In genomic region chr9:60308182-60308581, GRCm38 (mm10) we compare ENCODE assay signal across 21 mouse cellular contexts.
DNase-seq lines count a peak whose midpoint lies in the region; ATAC-seq and TF ChIP-seq lines count a peak whose summit lies in the region.
"Had no signal": no experiment of that assay in that cellular context is flagged by ENCODE, and none has a peak within 500 bp of the region (broad histone marks: within the 10 kb centered on the region; RNA-seq: fewer than 3 reads in every experiment).

No protein-coding gene starts in this region.

- TF ChIP-seq CTCF in heart, postnatal 0 days (IDR thresholded peaks at IDR 0.05; ENCODE audit: low read depth) = no peak

- DNase-seq in heart, postnatal 0 days (ENCODE audit: low spot score) = peak; percentile 4
- DNase-seq in heart, postnatal 25 days (ENCODE audit: low spot score) = no peak
- peak; percentile 38 for DNase-seq in embryo, embryonic 10.5 days (ENCODE audit: low spot score)
- DNase-seq in adrenal gland, adult (ENCODE audit: inconsistent age in 2 of 2, low spot score in 1 of 2) = no peak
- DNase-seq: adrenal gland, postnatal 36 days; cerebellum, adult 18-20 months; gastrocnemius, postnatal 25 days; kidney, adult 18-20 months; kidney, postnatal 36 days; liver, embryonic 13.5 days; lung, postnatal 4 days; right cerebral cortex, adult 18-20 months had no signal

- no peak overlapping the region for H3ac ChIP-seq in myocyte (ENCODE audit: control insufficient read depth, insufficient read length)

- ATAC-seq in heart, postnatal 0 days (ENCODE audit: insufficient read depth, low read depth) = no peak
- ATAC-seq in intestine, embryonic 15.5 days = no peak
- no peak for ATAC-seq in forebrain, embryonic 12.5 days (ENCODE audit: low FRiP score)

- H3K9me3 ChIP-seq in heart, postnatal 0 days (replicated peaks; ENCODE audit: control insufficient read depth, low read length) = no peaks in the 10 kb centered on the region
- no peaks in the 10 kb centered on the region for H3K9me3 ChIP-seq in intestine, embryonic 15.5 days
- no peaks in the 10 kb centered on the region for H3K9me3 ChIP-seq in forebrain, embryonic 12.5 days
- H3K9me3 ChIP-seq: liver, embryonic 13.5 days; lung, embryonic 15.5 days; midbrain, embryonic 10.5 days; neural tube, embryonic 13.5 days had no signal

- H3K27me3 ChIP-seq in heart, postnatal 0 days (ENCODE audit: control insufficient read depth, insufficient read depth, low read length) = no peaks in the 10 kb centered on the region
- no peaks in the 10 kb centered on the region for H3K27me3 ChIP-seq in intestine, embryonic 15.5 days (replicated peaks)
- H3K27me3 ChIP-seq in myocyte (ENCODE audit: control insufficient read depth, insufficient read depth, insufficient read length) = no peaks in the 10 kb centered on the region
- H3K27me3 ChIP-seq in forebrain, embryonic 12.5 days = peaks cover 3% of the 10 kb centered on the region; the same call in 1 of the 2 replicates
- H3K27me3 ChIP-seq: CH12.LX; liver, embryonic 13.5 days; lung, embryonic 15.5 days; neural tube, embryonic 13.5 days had no signal

- intact Hi-C loops in heart, postnatal 25 days (cut with DNase I) = no loop called here

- no peak overlapping the region for H3K27ac ChIP-seq in heart, postnatal 0 days (ENCODE audit: low read depth)
- H3K27ac ChIP-seq in intestine, embryonic 15.5 days = 0 out of 2 replicates have a peak overlapping the region, but pooled peaks have one; percentile 76
- H3K27ac ChIP-seq in forebrain, embryonic 12.5 days = no peak overlapping the region
- H3K27ac ChIP-seq: hindbrain, embryonic 14.5 days; left cerebral cortex, adult 2 months; liver, embryonic 13.5 days; lung, embryonic 15.5 days; neural tube, embryonic 13.5 days had no signal

- no peak for TF ChIP-seq POLR2A in myocyte (IDR thresholded peaks at IDR 0.05; ENCODE audit: insufficient read length, low read depth)

- no peak for TF ChIP-seq EP300 in heart, postnatal 0 days (IDR thresholded peaks at IDR 0.05; ENCODE audit: low read depth)

- 52% methylated on average over 4 of the region's 4 CpGs for WGBS in heart, postnatal 0 days
- 62% methylated on average over 4 of the region's 4 CpGs for whole genome bisulfite sequencing in intestine, embryonic 15.5 days
- 80% methylated on average over 4 of the region's 4 CpGs for WGBS in forebrain, embryonic 12.5 days

- no peak overlapping the region for H3K4me2 ChIP-seq in heart, postnatal 0 days (ENCODE audit: low read depth, low read length)
- H3K4me2 ChIP-seq in intestine, embryonic 15.5 days (replicated peaks) = no peak overlapping the region
- H3K4me2 ChIP-seq in myocyte (ENCODE audit: low read depth) = peak overlapping the region; percentile 39
- no peak overlapping the region for H3K4me2 ChIP-seq in forebrain, embryonic 12.5 days
- H3K4me2 ChIP-seq: hindbrain, embryonic 14.5 days; liver, embryonic 13.5 days; lung, embryonic 15.5 days; neural tube, embryonic 13.5 days had no signal

- H3K4me1 ChIP-seq in heart, postnatal 0 days (ENCODE audit: control insufficient read depth, insufficient read depth) = peaks cover 3% of the 10 kb centered on the region
- H3K4me1 ChIP-seq in intestine, embryonic 15.5 days (replicated peaks) = peaks cover 49% of the 10 kb centered on the region
- H3K4me1 ChIP-seq in forebrain, embryonic 12.5 days = peaks cover 26% of the 10 kb centered on the region
- H3K4me1 ChIP-seq: liver, embryonic 13.5 days had no signal

- H3K4me3 ChIP-seq in heart, postnatal 0 days (ENCODE audit: low read depth, low read length) = no peak overlapping the region
- H3K4me3 ChIP-seq in intestine, embryonic 15.5 days (replicated peaks) = no peak overlapping the region
- H3K4me3 ChIP-seq in myocyte = no peak overlapping the region
- no peak overlapping the region for H3K4me3 ChIP-seq in forebrain, embryonic 12.5 days (replicated peaks)
- H3K4me3 ChIP-seq: left cerebral cortex, adult 2 months; liver, embryonic 13.5 days; lung, embryonic 15.5 days; midbrain, embryonic 10.5 days; neural tube, embryonic 13.5 days had no signal

- no peaks in the 10 kb centered on the region for H3K79me2 ChIP-seq in myocyte (ENCODE audit: control insufficient read depth, insufficient read depth)

- no peak overlapping the region for H3K9ac ChIP-seq in heart, postnatal 0 days (replicated peaks; ENCODE audit: low read depth, low read length)
- H3K9ac ChIP-seq in intestine, embryonic 15.5 days = no peak overlapping the region
- no peak overlapping the region for H3K9ac ChIP-seq in forebrain, embryonic 12.5 days
- H3K9ac ChIP-seq: hindbrain, embryonic 14.5 days; liver, embryonic 13.5 days; lung, embryonic 15.5 days; neural tube, embryonic 13.5 days had no signal

- H3K36me3 ChIP-seq in heart, postnatal 0 days (replicated peaks; ENCODE audit: control insufficient read depth, insufficient read depth, low read length) = no peaks in the 10 kb centered on the region
- no peaks in the 10 kb centered on the region for H3K36me3 ChIP-seq in intestine, embryonic 15.5 days
- no peaks in the 10 kb centered on the region for H3K36me3 ChIP-seq in myocyte (ENCODE audit: control insufficient read depth, insufficient read depth)
- H3K36me3 ChIP-seq in forebrain, embryonic 12.5 days (replicated peaks) = no peaks in the 10 kb centered on the region
- H3K36me3 ChIP-seq: liver, embryonic 13.5 days; lung, embryonic 15.5 days; midbrain, embryonic 10.5 days; neural tube, embryonic 13.5 days had no signal

TF ChIP-seq in myocyte, 11 proteins besides CTCF, POLR2A, EP300 and RAD21:
- TF ChIP-seq TCF3 (IDR thresholded peaks at IDR 0.05; ENCODE audit: insufficient read length, low read depth) (no peak), MYOG (IDR thresholded peaks at IDR 0.05; ENCODE audit: control insufficient read depth in 1 of 3, insufficient read depth in 1 of 3, insufficient read length in 2 of 3, low read depth in 2 of 3) (peak in 1 of 3 experiments; percentile 10), E2F4 (IDR thresholded peaks at IDR 0.05; ENCODE audit: insufficient read depth) (no peak), MAX (IDR thresholded peaks at IDR 0.05; ENCODE audit: low read depth) (no peak), POLR2AphosphoS2 (IDR thresholded peaks at IDR 0.05; ENCODE audit: insufficient read length, low read depth) (no peak), TCF12 (IDR thresholded peaks at IDR 0.05; ENCODE audit: insufficient read depth, poor library complexity, severe bottlenecking) (peak; percentile 23), USF1 (IDR thresholded peaks at IDR 0.05; ENCODE audit: low read depth) (no peak), SRF (IDR thresholded peaks at IDR 0.05; ENCODE audit: control insufficient read depth, insufficient read length, low read depth) (no peak), CEBPB (IDR thresholded peaks at IDR 0.05; ENCODE audit: insufficient read depth, poor library complexity, severe bottlenecking) (no peak), MYOD1 (IDR thresholded peaks at IDR 0.05; ENCODE audit: control insufficient read depth in 1 of 3, insufficient read length in 2 of 3, low read depth in 2 of 3) (peak in 2 of 3 experiments; percentile 16 to 36), REST (IDR thresholded peaks at IDR 0.05; ENCODE audit: insufficient read depth, insufficient read length) (no peak)
TF ChIP-seq in myocyte: peak in this region for 3.

Comparison
In these comparisons a context has a peak if more than half of its experiments do, and no peak if none do; other contexts are left out.
1. DNase-seq: peak in heart, postnatal 0 days (single experiment) and embryo, embryonic 10.5 days (single experiment); none in heart, postnatal 25 days (single experiment) and adrenal gland, adult (0 of 2).